Mouse (Mus musculus) testis, postnatal 14 days (tissue): Measurements from ENCODE around the gene E330009J07Rik.
A peak's percentile ranks its signal among the peaks of the same experiment; 100 is the strongest.

Experiments
- DNase-seq: peaks from one replicate; pipeline ENCODE4 v3.0.0; 2021; ENCODE audit warnings: low spot score

E330009J07Rik gene

DNA sequence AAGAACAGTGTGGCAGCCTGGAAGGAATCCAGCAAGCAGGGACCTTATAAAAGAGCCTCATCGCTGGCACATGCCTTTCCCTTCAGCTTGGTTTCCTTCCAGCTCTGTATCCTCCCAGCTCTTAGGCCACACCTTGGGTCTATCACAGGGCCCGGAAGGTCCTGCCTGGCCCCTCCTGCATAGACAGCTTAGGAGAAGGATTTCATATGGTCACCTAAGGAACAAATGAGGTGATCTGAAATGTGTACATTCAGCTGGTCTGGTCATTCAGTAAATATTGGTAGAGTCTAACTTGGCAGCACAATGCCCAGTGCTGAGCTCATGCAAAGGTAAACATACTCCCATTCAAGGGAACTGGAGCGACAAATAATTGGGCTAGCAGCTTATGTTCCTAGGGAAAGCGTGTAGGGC, 6.4 kb downstream of the E330009J07Rik start:
- DNase-seq = no peak

DNA sequence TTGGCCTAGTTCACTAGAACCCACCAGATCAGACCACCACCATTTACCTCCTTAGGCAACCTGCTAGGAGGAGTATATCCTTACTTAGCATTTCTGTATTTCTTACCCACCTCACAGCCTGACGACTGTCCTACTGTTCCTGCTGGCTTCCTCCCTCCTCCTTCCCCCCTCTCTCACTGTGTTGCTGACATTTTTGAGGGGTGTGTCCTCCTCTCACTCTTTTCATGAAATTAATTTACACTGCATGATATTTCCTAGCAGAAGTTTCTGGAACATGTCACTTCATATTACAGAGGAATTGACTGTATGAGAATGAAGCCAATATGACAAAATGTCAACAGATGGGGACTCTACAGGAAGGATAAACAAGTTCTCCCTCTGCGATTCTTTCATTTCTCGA, 7.2 kb downstream of the E330009J07Rik start:
- no peak for DNase-seq

DNA sequence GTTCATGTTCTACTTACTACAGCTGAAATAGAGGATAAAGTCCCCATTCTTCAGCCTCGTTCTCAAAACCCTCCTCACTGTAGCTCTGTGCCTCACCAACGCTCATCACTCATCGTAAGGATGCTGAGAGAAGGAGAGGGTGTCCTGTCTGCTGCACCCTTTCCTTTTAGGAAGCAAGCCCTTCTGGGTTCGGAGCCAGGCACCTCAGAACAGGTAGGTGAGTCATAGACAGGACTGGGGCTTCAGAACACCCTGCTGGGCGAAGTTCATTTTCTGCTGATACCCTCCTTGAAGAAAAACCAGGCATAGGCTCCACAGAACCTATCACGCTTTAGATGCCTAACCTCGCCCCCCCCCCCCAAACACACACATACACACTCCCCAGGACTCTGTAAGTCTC, 8.5 kb downstream of the E330009J07Rik start:
- DNase-seq = no peak

DNA sequence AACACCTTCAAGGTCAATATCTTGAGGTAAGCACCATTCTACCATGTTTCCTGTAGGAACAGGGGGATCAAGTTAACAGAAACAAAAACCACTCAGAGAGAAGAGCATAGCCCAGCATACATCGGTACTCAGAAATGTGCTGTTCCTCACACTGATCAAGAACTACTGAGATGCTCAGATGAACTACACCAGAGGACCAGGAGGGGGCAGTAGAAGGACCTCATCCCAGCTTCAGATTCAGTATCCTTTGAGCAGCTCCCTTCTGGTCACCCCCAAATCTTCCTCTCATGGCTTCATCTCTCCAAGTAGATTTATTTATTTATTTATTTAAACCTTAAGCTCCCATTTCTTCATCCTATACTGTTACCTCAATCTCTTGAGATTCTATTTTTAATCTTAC, 12.2 kb downstream of the E330009J07Rik start:
- no peak for DNase-seq

DNA sequence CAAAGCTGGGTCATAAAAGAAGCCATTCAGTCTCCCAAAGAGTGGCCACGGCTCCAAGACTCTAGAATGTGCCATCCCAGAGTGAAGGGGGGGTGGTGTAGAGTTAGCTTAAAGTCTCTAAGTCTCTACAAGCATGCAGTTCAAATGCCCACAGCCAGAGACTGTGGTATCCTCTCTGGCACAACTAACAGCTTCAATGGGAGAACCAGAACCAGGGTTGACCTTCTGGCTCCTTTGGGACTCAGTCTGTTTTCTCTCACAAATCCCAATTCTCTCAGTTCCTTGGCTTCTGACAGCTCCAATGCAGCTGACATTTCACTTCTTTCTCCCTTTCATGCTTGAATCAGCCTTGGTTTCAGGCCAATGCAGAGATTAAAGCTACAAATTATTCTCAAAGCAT, 12.9 kb downstream of the E330009J07Rik start:
- DNase-seq = no peak

DNA sequence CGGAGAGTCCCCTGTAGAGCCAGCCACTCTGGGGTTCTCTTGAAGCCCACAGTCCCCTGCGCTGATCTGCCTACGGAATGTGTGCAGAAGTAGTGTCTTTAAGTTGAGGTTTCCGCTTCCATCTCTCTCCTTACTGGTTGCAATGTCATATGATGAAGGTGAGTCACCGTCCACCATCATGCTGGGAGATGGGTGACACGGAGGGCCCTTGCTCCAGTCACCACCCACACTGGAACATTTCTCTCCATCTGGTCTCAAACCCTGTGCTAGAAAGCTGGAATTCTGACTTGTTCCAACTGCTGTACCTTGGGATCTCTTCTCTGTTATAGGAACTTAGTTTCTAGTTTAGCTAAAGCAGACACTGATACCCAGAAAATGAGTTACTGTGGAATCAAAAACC, 14.8 kb downstream of the E330009J07Rik start:
- no peak for DNase-seq

DNA sequence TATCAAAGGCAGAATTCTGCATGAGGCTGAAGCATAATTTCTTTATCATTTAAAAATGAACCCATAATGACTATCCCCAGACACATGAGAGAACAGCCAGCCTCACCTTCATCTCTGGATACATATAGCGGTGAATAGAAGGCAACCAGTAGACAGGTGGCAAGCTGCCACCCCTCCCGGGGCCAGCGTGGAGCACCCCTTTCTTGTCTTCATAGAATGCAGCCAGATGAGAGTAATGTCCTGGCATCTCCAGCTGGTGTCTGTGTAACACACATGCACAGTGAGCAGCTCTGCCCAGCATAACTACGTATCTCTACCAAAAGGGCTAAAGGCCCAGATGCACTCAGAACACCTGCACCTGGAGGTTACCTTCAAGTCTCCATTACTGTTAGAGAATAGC, 17.5 kb downstream of the E330009J07Rik start:
- no peak for DNase-seq

DNA sequence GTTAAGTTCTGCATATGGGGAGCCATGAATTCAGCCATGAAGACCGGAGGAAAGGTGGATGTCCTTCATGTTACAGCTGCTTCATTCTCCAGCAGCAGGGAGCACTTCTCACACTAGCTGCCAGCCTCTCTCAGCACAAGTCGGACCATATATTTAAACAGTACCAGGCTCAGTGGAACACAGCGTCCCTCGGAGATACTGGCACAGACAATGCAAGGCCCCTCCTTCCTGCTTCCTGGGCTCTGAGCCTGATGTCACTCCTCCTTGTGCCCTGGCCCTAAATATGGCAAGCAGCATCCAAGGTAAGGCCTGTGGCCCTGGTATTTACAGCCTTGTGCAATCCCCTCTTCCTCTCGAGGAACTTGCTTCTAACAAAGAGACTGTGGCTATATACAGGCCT, 20.1 kb downstream of the E330009J07Rik start:
- no peak for DNase-seq

DNA sequence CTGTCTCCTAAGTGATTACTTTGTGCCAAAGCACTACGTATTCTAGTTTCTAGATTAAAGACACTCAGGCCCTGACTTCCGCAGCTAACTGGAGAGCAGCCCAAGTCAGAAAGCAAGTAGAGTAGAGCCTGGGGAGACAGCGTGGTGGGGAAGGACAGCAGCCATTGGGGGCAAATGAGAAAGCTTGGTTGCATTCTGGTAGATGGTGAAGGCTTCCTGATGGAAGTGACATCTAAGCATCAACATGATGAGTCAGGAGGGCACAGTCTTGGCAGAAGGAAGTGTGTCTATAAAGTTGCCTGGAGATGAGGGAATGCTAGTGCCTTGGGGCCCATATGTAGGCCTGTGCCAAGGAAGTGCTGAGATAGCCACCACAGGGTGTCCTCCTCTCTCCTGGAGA, 22.4 kb downstream of the E330009J07Rik start:
- DNase-seq = no peak

DNA sequence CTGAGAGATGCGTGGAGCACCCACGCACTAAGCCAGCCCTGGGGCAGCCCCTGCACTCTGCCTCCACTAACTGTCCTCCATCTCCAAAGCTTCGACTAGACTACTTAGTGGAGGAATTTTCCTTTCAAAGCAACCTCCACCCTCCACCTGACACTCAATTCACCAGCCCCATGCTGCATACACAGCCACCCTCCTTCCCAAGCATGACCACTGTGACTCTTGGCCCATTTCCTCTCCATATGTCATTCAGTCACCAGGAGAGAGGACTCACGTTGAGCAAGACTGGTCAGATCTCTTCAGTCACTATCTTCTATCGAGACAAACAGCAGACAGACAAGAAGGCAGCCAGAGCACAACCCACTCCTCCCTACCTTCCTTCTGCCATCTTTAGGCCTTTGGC, 22.9 kb downstream of the E330009J07Rik start:
- no peak for DNase-seq

DNA sequence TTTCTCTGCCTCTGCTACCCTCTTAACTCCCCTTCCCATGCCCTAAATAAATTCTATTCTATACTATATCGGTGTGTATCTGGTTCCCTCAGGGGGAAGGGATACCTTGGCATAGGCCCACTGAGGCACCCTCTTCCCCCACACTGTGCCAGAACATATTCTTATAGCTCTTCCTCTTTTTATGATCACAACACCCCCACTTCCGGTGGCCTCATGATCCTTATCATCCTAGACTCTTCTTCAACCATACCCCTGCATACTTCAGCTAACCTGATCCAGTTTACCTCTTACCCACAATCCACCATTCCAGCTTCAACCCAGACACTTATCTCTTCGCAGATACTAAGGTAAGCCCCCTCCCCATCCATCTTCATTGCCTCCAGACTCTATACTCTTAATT, 24.9 kb downstream of the E330009J07Rik start:
- DNase-seq = no peak

DNA sequence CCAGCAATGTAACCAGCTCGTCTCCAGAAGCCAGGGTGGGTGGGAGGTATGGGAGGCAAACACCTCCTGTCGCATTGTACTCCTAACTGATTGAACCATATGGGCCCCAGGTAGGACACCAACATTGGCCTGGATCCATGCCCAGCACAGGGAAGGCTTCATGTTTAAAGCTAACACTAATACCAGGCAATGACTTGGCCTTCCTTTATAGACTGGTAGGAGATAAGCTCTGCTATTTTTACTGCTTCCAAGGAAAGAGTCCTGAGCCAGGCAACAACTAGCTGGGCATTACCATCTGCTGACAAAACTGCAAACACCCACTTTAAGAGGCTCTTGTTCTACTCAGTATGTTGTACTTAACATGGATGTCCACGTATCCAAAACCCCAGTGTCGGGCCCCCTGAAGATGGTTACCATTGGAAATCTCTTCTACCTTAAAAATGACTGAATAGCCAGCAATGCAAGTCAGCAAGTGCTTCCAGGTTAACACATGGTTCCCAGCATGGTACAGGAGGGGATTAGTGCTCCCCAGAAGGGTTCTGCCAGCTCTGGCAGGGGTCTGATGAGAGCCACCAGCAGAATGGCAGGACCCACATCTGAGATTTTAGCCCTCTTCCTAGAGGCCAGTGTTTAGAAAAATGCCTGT, 32.2 kb downstream of the E330009J07Rik start:
- no peak for DNase-seq

DNA sequence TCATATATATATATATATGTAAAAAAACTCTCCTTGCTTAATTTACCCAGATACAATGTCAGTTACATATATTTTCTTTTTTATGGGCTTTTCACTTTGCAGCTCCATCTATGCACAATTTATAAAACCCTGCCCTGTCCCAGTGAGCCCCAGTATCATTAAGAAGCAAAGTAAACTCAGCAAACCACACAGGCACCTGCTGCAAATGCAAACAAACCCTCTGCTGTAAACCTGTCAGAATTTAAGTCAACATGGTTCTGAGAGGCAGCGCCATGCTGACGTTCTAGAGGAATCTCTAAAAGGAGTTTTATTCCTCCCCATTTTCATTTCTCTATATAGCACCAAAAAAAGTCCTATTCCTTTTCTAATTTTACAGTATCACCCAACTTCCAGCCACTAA, 33.9 kb downstream of the E330009J07Rik start:
- no peak for DNase-seq

DNA sequence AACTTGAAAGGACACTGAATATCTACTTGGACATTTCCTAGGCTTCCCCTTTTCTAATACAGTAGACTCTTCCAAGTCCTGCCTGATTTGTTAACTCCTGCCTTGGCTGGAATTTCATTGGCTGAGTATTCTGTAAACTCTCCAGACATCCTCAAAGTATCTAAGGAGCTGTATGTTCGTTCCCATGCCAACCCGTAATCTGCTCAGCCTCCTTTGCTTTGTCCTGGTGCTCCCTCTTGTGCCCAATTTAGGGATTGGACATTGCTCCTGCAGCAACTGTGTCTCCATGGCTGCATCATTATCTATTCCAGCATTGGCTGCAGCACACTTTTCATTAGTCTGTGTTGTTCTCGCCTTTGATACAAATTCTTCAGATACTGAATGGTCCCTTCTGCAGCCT, 42.7 kb downstream of the E330009J07Rik start:
- DNase-seq = peak; percentile 48

DNA sequence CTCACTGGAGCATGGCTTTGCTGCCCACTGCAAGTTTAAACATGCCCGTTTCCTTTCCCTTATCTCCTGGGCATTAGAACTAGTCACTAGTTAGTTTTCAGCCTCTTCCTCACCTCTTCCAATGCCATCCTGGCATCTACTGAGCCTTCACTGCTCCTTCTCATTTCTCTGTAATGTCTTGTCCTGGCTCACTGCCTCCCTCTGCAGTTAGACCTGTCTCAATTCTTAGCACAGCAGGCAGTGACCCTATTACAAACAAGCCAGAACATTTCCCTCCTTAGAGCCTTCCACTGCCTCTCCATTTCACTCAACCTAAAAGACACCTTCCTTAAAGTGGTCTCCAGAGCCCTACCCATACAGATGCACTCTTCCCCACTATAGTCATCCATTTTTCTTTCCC, 45.0 kb downstream of the E330009J07Rik start:
- no peak for DNase-seq

DNA sequence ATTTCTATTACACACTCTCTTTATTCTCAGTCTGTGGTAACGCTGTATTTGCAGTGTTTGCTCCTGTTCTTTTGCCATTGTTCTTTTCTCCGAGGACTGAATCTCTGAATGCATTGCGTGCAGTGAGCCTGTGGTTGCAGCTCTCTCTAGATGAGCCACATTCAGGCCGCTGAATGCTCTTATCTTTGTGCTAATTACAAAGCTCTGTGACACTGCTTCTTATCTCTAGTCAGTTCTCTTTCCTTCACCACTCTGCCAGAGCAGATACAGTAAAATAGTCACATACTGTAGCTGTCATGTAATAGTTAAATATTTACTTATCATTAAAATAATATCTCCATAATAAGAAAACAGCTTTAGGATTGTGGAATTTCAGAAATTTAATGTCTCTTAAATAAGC, 47.3 kb downstream of the E330009J07Rik start:
- DNase-seq = no peak

DNA sequence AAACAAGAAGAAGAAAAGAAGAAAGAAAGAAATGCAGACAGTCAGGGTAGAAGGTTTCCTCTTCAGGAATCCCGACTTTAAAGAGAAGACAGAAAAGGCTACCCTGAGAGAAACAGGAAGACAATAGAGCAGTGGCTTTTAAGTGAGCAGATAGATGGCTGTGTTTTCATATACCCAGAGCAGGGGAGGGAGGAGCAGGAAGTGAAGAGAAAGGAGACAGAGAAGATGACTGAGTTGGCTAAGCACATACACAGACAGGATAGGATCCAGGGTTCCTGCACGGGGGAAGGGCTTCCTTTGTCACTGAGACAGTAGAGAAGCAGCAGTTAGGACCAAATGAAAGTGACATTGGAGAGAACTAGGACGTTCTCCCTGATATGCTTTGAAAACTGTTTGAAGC, 50.3 kb downstream of the E330009J07Rik start:
- DNase-seq = no peak

DNA sequence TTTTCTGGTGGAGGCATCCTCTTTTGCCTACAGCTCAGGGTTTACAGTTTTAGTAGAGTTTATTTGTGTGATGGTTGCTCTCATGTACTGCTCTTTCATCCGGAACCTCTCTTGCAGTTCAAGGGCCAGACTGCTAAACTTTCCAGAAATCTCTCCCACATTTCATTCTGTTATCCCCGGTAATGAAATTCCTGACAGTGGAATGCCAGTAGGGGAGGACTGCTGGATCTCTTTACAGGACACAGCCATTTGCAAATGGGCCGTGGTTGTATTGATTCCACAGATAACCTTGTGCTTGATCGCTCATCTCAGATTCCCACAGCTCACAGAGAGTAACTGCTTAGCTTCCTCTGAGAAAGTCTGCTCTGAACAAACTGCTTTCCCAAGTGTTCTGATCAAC, 54.0 kb downstream of the E330009J07Rik start:
- DNase-seq = no peak

DNA sequence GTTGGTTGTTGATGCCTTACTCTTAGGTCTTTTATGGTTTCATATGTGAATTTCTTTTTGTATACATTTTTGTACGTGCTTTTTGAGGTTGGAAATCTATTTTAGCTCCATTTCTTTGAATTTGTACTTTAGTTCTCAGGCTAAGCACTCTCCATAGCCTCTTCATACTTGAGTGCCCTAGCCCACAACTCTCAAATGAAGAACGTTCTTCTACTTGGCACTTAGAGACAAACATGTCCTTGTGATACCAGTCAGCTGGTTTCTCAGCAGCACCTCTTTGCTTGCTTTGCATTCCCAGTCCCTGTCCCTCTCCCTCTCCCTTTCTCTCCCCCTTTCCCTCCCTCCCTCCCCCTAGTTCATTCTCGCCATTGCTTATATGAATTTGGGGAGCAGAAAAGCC, 55.8 kb downstream of the E330009J07Rik start:
- DNase-seq = no peak

DNA sequence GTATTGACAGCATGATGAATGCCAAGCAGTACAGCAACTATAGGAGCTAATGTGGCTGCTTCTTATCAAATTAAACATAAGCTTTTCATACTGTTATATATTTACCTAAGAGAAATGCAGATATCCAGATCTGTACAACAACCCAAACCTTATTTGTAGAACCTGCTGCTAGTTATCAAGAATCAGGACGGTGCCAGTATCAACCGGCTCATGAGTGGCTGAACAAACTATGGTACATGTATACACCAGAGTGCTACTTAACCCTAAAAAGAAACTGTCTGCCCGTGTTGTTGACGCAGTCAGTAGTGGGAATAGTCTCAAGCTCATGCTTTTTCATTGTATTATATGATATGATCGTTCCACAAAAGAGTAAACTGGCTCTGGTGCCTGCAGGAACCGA, 64.9 kb downstream of the E330009J07Rik start:
- no peak for DNase-seq

DNA sequence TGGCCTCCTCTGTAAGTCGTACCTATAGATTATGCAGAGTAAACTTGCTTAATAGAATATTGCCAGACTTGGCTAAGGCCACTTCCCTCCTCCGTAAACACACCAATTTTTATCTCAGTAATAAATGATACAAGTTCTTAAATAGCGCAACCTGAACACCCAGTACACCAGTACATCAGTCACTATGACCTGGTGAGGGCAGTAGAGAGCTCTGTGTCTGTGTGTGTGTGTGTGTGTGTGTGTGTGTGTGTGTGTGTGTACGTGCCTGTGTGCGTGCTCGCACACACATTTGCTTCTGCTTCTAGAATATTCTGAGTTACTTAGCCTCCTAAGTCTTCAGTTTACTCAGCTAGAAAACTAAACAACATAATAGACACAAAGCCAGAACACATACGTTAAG, 82.6 kb downstream of the E330009J07Rik start:
- DNase-seq = no peak
